Mouse (Mus musculus) kidney, adult 2 months (tissue): Measurements from ENCODE around the gene Slc25a17.

ENCODE experiments used
- CTCF ChIP-seq: fragments of 200-500 bp; conservative IDR thresholded peaks from 2 replicates; pipeline ENCODE4 v1.5.1; 2011; ENCODE audit warnings: low read depth, mild to moderate bottlenecking, control low read depth, low read length, moderate library complexity, mixed read lengths; ENCODE audit not compliant: insufficient read depth, insufficient read length
- POLR2A ChIP-seq: fragments of 200-500 bp; IDR thresholded peaks from one replicate; pipeline ENCODE4 v1.6.1; 2011; ENCODE audit warnings: low read depth, low read length, control low read depth

- TF ChIP-seq POLR2A: no peak
- TF ChIP-seq CTCF: no peak
These were observed 66.2 kb downstream of the Slc25a17 start for GRCm38 (mm10) chr15:81294386-81294785.
